Mouse (Mus musculus): ENCODE results near the gene Nxt1.

The Nxt1 gene

GRCm38 (mm10) chr2:148672199-148673096 lies at the start of gene Nxt1:
Nxt1 (plus strand) TSS chr2:148672601.
- DNase-seq (ENCODE audit: low spot score): peak; percentile 100

DNA sequence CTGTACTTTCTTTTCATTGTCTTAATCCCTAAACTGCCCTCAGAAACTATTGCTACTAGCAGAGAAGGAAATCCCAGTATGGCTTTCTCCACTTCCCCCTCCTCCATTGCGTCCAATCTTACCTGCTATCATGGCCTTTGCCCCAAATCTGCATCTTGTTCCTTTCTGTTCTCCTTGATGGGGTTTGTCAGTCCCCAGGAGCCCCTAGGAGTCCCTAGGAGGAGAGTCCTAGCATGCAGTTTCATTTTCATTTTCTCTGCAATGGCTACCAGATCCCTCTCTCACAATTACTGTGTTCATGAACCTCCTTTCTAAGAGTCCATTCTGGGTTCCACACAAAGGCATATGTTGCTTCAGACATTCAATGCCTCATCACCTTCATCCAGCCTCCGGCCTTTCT lies 49.3 kb upstream of the Nxt1 start:
- no peak for DNase-seq (ENCODE audit: low spot score)

GRCm38 (mm10) chr2:148624484-148624883 lies 47.9 kb upstream of the Nxt1 start:
- no peak for DNase-seq (ENCODE audit: low spot score)

DNA sequence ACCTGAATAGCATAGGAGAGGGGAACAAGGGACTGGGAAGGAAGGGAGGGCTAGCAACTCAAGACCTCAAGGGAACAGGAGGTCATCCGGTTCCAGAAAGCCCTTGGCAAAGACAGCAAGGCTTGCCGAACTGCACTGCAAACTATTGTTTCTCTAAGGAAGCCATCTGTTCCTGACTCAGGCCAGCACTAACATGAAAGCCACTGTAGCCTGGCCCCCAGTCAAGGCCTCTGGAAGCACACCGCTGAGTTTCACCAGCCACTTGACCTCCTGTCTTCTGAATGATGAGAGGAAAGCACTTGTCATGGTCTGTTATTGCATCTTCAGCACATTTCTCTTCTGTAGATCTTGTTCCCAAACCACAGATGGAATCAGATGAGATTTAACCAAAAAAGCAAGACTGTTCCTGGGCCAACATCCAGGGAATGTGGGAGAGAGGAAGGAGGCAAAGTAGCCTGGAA lies 45.4 kb upstream of the Nxt1 start:
- DNase-seq (ENCODE audit: low spot score): no peak

GRCm38 (mm10) chr2:148631011-148631410 lies 41.4 kb upstream of the Nxt1 start:
- no peak for DNase-seq (ENCODE audit: low spot score)

DNA sequence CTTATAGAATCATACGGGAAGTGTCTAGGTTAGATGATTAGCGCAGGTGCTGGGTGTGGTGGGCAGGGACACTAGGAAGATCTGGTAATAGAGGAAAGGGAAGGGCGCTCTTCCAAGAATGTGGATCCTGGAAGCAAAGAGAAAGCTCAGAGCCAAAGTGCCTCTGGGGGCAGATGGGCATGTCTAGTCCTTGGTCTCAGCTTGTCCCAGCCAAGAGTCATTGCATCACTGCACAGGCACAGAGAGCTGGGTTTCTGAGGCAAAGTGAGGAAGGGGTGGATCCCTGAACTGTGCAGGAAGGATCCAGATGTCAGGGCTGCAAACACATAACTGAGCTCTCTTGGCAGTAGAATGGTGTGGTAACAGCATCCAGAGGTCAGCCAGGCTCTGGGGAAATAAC lies 40.8 kb upstream of the Nxt1 start:
- DNase-seq (ENCODE audit: low spot score): no peak

- DNase-seq (ENCODE audit: low spot score): no peak
Measured at GRCm38 (mm10) chr2:148634466-148634865, 37.9 kb upstream of the Nxt1 start.

- no peak for DNase-seq (ENCODE audit: low spot score)
Measured at GRCm38 (mm10) chr2:148642610-148643370, 29.6 kb upstream of the Nxt1 start.

GRCm38 (mm10) chr2:148644421-148645000 lies 27.9 kb upstream of the Nxt1 start:
- DNase-seq (ENCODE audit: low spot score): no peak

GRCm38 (mm10) chr2:148650587-148651357 lies 21.6 kb upstream of the Nxt1 start:
- no peak for DNase-seq (ENCODE audit: low spot score)

GRCm38 (mm10) chr2:148654961-148655360 lies 17.4 kb upstream of the Nxt1 start:
- peak; percentile 64 for DNase-seq (ENCODE audit: low spot score)

DNA sequence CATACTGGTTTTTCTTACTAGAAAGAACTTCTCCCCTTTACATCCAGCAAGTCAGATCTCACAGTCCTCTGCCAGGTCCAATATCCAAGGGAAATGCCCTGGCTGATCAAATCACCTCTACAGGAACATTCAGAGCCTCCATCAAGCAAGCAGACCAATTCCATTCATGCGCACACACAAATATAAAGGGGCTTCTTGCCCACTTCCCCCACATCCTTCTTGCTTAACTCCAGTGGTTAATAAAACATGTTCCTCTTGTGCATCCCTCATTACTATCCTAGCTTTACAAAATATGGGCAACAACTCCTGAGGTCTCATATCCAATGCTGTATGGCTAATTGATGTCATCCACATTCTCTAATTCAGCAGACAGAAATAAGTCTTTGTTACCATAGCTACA lies 8.9 kb upstream of the Nxt1 start:
- DNase-seq (ENCODE audit: low spot score): no peak

DNA sequence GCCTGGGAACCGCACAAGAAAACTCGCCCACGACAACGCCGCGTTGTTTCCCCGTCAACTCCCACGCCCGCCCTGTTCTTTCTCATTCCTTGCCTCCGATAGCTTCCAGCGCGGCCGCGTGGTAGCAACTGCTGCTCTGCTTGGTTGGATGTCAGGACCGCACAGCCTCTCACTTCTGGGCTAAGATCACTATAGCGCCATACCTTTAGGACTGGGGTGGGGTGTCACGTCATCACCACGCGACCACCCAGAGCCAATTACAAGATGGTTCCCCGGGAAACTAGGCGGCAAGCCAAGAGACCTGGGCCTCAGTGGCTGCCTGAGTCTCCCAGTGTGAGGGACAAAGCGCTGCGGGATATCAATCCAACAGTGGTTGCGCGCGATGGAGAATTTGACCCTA lies 5.4 kb downstream of the Nxt1 start:
- DNase-seq (ENCODE audit: low spot score): peak; percentile 38

GRCm38 (mm10) chr2:148679346-148679745 lies 6.9 kb downstream of the Nxt1 start:
- peak; percentile 33 for DNase-seq (ENCODE audit: low spot score)

DNA sequence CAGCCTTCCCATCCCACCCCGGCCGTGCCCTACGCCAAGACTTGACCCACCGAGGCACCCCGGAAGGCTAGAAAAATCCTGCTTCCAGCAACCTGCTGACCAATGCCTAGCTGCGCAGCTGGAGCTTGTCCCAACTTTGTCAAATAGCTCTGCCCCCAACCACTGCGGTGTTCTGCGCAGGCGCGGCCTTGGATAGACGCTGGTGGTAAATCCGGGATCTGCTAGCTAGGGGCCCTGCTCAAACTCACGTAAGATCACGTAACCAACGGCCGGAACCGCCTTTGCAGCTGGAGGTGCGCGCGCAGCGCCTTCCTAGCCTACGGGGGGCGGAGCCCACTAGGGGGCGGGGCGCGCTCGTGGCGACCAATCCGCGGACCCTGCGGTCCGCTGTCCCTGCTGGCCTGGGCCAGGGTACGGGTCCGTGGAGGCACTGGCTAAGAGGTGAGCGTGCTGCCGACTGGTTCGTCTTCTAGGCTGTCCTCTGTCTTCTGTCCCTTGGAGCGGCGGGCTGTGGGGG lies 8.4 kb downstream of the Nxt1 start, which contains the start of gene Gzf1:
Gzf1 (plus strand) TSS at position 249 of the 517 bp plus-strand sequence.
- peak; percentile 100 for DNase-seq (ENCODE audit: low spot score)

DNA sequence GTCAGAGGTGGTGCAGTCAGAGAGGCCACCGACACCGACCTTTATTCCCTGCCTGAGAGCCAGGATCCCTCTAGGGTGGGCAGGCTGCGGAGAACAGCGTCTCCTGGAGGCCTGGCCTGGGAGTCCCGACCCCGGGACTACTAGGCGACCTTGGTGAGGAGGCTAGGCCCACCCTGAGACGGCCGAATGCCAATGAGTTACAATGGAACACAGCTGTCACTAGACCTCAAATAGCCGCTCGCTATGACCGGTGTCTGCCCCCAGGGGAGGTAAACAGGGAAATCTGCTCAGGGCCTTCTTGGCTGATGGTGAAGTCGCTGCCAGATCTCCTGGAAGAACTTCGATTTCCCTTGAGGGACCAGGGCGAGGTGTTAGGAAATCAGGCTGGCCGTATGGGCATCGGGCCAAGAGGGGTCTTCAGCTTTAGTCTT lies 9.1 kb downstream of the Nxt1 start:
- DNase-seq (ENCODE audit: low spot score): peak; percentile 23

DNA sequence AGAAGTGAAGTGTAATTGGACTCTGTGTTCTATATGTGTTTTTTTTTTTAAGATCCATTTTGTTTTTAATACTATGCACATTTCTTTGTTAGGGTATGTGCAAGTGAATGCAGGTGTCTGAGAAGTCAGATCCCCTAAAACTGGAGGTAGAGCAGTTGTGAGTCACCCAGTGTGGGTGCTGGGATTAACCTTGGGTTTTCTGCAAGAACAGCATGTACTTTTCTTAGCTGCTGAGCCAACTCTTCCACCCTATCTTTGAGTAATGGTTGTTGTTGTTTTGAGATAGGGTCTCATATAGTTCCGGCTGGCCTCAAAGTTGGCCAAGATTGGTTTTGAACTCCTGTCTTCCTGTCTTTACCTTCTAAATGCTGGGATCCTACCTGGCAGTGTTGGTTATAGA lies 10.6 kb downstream of the Nxt1 start:
- DNase-seq (ENCODE audit: low spot score): no peak

- DNase-seq (ENCODE audit: low spot score): no peak
Measured at GRCm38 (mm10) chr2:148684972-148685371, 12.6 kb downstream of the Nxt1 start.

- DNase-seq (ENCODE audit: low spot score): no peak
Measured at GRCm38 (mm10) chr2:148685709-148686108, 13.3 kb downstream of the Nxt1 start.

DNA sequence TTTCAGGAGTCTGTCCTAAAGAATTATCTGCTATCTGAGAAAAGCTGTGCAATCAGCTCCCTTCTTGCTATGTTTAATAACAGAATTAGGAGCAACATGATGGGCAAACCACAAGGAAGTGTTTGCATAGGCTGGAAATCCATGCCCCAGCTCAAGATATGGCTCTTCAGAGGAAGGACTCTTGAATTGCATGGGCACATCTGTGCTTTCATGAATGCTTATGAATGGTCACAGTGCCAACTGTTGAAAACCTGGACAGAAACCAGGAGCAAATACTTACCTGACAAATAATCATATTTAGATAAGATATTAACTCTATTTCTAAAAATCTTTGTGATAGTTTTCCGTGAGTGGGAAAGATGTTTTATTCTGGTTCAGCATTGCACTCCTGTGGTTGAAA lies 14.5 kb downstream of the Nxt1 start:
- no peak for DNase-seq (ENCODE audit: low spot score)

- no peak for DNase-seq (ENCODE audit: low spot score)
Measured at GRCm38 (mm10) chr2:148687971-148688370, 15.6 kb downstream of the Nxt1 start.

Measured in urinary bladder, postnatal 25 days (tissue).